Mouse (Mus musculus) frontal cortex, postnatal 25 days (tissue): ENCODE measurements around the gene S1pr1.

Experiments used
- DNase-seq, 2 experiments: peaks; one replicate each; pipeline ENCODE4 v3.0.0; 2022; ENCODE audit warnings: low spot score in 2 of 2

Gene S1pr1

GRCm38 (mm10) chr3:115711924-115712807, 2.7 kb downstream of the S1pr1 start:
- peak in 1 of 2 experiments; percentile 7 for DNase-seq

GRCm38 (mm10) chr3:115711393-115711792, 3.5 kb downstream of the S1pr1 start:
- DNase-seq = no peak

GRCm38 (mm10) chr3:115710051-115710450, 4.8 kb downstream of the S1pr1 start:
- no peak for DNase-seq

- no peak for DNase-seq
These were observed 5.7 kb downstream of the S1pr1 start for GRCm38 (mm10) chr3:115709118-115709574.

DNA sequence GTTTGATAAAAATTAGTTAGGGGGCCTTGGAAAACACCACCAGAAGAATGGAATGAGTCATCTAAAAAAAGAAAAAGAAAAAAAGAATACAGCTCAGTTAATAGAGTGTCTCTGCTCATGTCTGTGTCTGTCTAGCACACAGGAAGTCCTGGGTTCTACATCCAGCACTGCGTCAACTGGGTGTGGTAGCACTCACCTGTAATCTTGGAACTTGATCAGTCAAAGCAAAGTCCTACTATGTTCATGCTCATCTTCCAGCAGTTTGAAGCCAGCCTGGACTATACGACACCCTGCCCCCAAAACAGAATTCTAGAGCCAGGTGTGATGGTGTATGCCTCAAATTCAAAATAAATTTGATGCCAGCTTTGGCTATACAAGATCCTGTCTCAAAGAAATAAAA, 8.1 kb downstream of the S1pr1 start:
- DNase-seq = no peak

DNA sequence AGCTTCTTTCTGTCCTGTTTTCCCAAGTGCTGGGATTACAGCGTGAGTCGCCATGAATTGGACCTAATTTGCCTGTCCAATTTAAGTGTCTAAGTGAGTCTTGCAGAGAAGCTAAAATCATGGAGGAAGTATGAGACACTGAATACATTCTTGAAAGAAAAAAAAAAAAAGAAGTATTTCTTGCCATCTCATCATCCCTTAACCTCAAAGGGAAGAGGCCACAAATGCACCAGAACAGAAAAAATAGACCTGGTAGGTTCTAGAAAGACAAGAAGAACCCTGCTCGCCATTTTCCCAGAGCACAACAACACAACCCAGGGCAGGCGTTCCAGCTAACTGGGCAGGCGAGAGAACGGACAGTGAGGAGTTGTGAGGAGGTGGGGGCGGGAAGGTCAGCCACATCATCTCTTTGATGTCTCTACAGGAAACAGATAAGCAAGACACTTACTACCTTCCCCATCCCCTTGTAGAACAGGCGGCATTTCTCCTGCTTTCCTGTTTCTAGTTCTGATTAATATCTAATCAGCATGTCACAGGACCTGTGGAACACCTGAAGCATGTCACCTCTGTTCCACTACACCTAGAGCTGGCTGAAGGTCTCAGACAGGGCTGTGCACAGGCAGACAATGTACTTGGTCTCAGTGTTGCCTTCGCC, 10.5 kb downstream of the S1pr1 start:
- no peak for DNase-seq

DNA sequence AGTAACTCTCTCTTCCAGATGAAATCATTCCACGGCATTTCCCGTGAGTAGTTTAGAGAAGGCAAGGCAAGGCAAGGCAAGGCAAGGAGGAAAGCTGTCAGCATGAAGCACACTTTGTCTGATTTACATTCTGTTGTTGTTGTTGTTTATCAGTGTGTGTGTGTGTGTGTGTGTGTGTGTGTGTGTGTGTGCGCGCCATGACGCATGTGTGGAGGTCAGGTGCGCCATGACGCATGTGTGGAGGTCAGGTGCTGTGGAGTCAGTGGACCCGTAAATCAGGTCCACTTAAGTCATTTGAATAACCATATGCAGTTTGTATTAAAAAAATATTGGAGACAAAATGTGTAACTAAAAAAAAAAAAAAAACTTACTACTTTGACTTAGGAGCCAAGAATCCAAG, 11.2 kb downstream of the S1pr1 start:
- no peak for DNase-seq

GRCm38 (mm10) chr3:115702089-115702488, 12.8 kb downstream of the S1pr1 start:
- no peak for DNase-seq

DNA sequence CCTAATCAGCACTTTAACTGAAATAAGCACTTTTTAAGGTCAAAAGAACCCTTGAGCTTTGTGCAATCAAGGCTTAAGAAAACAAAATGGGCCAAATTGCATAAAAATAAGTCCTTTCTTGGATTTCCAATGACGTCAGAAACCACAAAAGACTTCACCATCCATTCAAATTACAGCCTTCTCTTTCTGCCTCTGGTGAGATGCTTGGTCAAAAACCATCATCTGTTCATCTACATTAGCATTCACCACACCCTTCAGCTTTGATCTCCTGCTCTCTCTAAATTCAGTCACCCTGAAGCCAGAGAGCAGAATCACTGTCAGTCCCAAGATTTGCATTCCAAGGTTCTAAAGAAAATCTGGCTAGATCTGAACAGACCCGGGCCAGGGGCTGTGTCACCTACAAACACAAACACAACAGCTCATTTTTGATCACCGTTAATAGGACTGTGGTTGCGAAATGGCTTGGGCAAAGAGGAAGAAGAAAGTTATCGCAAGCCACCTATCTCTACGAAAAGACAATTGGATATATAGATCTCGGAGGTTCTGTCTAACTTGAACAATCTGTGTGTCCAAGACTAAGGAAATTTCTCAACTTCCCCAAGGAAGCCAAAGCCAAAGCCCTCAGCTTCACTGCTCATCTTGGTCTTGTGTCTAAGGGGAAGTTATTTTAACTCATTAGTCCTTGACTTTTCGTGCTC, 19.5 kb downstream of the S1pr1 start:
- DNase-seq = no peak

DNA sequence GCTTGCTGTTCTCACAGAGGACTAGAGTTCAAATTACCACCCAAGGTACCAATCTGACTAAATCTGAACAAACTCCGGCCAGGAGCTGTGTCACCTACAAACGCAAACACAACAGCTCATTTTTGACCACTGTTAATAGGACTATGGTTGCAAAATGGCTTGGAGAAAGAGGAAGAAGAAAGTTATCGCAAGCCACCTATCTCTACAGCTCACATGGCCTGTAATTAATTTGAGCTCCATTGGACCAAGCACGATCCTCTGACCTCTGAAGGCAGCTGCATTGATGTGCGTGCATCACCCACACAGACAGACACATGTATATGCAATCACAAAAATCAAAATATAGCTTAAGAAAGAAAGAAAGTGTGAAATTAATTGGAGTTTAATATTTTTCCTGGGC, 20.7 kb downstream of the S1pr1 start:
- no peak for DNase-seq

- no peak for DNase-seq
These were observed 21.5 kb downstream of the S1pr1 start for GRCm38 (mm10) chr3:115693390-115693789.

- no peak for DNase-seq
These were observed 22.0 kb downstream of the S1pr1 start for GRCm38 (mm10) chr3:115692857-115693256.

GRCm38 (mm10) chr3:115692384-115692783, 22.5 kb downstream of the S1pr1 start:
- DNase-seq = no peak

DNA sequence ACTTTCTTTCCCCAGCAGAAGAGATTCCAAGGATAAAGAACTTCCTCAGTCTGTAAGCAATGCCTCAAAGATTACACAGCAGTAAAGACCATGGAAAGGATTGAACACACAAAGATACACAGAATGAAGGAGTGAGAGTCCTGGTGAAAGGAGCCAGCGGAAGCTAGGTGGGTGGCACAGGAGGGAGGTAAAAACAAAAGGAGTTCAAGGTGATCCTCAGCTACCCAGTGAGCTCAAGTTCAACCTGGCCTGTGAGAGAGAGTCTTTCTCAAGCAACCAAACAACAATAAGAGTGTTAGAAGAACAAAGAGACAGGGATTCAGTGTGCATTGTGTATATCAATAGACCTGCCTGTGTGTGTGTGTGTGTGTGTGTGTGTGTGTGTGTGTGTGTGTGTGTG, 25.0 kb downstream of the S1pr1 start:
- no peak for DNase-seq

- DNase-seq = no peak
These were observed 25.5 kb downstream of the S1pr1 start for GRCm38 (mm10) chr3:115689352-115689751.

DNA sequence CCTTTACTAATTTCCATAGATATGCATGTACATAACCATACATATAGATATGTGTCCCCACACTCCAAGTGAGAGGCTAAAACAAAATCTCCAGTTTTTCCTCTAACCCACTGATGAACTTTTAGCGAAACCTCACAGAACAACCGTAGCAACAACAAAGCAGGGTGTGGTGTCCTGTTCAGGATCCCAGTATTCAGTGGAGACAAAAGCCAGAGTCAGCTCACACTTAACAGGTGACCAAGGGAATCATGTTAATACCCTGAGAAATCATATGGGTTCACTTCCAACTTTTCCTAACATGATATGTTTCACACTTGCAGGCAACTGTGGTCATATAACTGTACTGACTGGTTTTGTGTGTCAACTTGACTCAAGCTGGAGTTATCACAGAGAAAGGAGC, 27.1 kb downstream of the S1pr1 start:
- no peak for DNase-seq

DNA sequence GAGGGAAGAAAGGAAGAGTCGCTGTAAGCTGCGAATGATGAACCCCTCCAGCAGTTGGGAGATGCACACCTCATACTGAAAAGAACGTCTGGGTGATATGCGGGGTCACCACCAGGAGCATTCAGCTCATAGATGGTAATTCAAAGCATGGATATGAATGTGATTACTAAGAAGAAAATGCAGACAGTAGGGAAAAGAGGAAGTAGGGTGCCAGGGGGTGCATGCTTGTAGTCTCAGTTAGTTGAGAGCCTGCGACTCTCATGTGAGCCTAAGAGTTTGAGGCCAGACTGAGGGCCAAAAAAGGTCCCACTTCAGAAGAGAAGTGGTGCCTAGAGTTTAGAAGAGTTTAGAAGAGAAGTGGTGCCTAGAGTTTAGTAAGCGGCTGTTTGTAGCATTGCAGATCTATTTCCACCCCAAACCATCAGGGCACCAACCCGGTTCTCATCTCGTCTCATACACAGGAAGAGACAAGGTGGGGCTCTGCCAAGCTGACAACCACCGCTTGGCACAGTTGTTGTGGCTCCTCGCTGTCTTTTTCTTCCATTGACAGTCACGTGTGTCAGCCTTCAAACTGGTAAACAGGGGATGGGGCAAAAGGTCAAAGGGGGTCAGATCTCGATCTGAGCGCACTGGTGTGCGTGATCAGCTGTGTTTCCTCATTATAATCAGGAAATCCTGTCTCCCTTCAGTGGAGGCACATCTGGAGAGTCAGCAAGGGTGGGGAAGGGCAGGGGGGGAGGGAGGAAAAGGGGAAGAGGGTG, 32.4 kb downstream of the S1pr1 start:
- no peak for DNase-seq

GRCm38 (mm10) chr3:115681184-115681583, 33.7 kb downstream of the S1pr1 start:
- no peak for DNase-seq

GRCm38 (mm10) chr3:115679022-115679421, 35.9 kb downstream of the S1pr1 start:
- no peak for DNase-seq

- no peak for DNase-seq
These were observed 39.0 kb downstream of the S1pr1 start for GRCm38 (mm10) chr3:115675546-115676535.
